In genomic region chr9:41105201-41105643, GRCm38 (mm10) we compare ENCODE assay signal across 8 mouse cellular contexts. TPM values are rescaled to one million over a fixed set of nuclear protein-coding genes. Genes with fewer than 3 reads are reported as not detected.
A peak's percentile ranks its signal among the peaks of the same experiment; 100 is the strongest.
DNase-seq lines count a peak whose midpoint lies in the region; ATAC-seq lines count a peak whose summit lies in the region.

No protein-coding gene starts in this region.

- peak; percentile 21; the same call in 1 of the 2 replicates for ATAC-seq in embryonic facial prominence, embryonic 14.5 days (ENCODE audit: low read depth)
- ATAC-seq in lung, embryonic 16.5 days (ENCODE audit: low read depth): peak; percentile 11; the same call in 1 of the 2 replicates

- peaks cover 31% of the 10 kb centered on the region for H3K4me1 ChIP-seq in embryonic facial prominence, embryonic 14.5 days (ENCODE audit: control insufficient read depth, insufficient read depth, low read length)
- H3K4me1 ChIP-seq in embryonic facial prominence, embryonic 10.5 days: peaks cover 27% of the 10 kb centered on the region
- H3K4me1 ChIP-seq in lung, embryonic 16.5 days (replicated peaks; ENCODE audit: control insufficient read depth, insufficient read depth, low read length): peaks cover 22% of the 10 kb centered on the region
- peaks cover 12% of the 10 kb centered on the region for H3K4me1 ChIP-seq in midbrain, embryonic 10.5 days

- WGBS in embryonic facial prominence, embryonic 14.5 days: 62% methylated on average over 7 of the region's 7 CpGs
- 55% methylated on average over 7 of the region's 7 CpGs for WGBS in embryonic facial prominence, embryonic 10.5 days
- 47% methylated on average over 7 of the region's 7 CpGs for WGBS in lung, embryonic 16.5 days
- 52% methylated on average over 7 of the region's 7 CpGs for WGBS in midbrain, embryonic 10.5 days

- no peaks in the 10 kb centered on the region for H3K9me3 ChIP-seq in embryonic facial prominence, embryonic 14.5 days (ENCODE audit: control insufficient read depth, low read length)
- H3K9me3 ChIP-seq in embryonic facial prominence, embryonic 10.5 days: no peaks in the 10 kb centered on the region
- no peaks in the 10 kb centered on the region for H3K9me3 ChIP-seq in lung, embryonic 16.5 days (ENCODE audit: control insufficient read depth, low read length)
- H3K9me3 ChIP-seq in midbrain, embryonic 10.5 days (replicated peaks): no peaks in the 10 kb centered on the region

- no peak for DNase-seq in embryonic facial prominence, embryonic 14.5 days (ENCODE audit: low spot score)
- no peak for DNase-seq in embryonic facial prominence, embryonic 10.5 days (ENCODE audit: low spot score)
- peak; percentile 45 for DNase-seq in c-Kit-positive CD71-negative TER-119-negative erythroid progenitor cells, embryonic 14.5 days (ENCODE audit: low read depth)
- DNase-seq in spleen, postnatal 36 days (ENCODE audit: low spot score in 2 of 2): peak; percentile 87 to 88
- DNase-seq in right cerebral cortex, postnatal 10 days (ENCODE audit: low spot score in 2 of 2): no peak
- no peak for DNase-seq in midbrain, embryonic 10.5 days (ENCODE audit: low spot score)
- no peak for DNase-seq in adrenal gland, postnatal 25 days

- no peaks in the 10 kb centered on the region for H3K27me3 ChIP-seq in embryonic facial prominence, embryonic 14.5 days (replicated peaks; ENCODE audit: control insufficient read depth, insufficient read depth, low read length)
- no peaks in the 10 kb centered on the region for H3K27me3 ChIP-seq in embryonic facial prominence, embryonic 10.5 days (replicated peaks; ENCODE audit: low read depth, poor library complexity, severe bottlenecking)
- H3K27me3 ChIP-seq in lung, embryonic 16.5 days (ENCODE audit: control insufficient read depth, insufficient read depth, low read depth, low read length): no peaks in the 10 kb centered on the region
- no peaks in the 10 kb centered on the region for H3K27me3 ChIP-seq in midbrain, embryonic 10.5 days (ENCODE audit: low read depth, poor library complexity, severe bottlenecking)

- H3K27ac ChIP-seq in embryonic facial prominence, embryonic 14.5 days (replicated peaks; ENCODE audit: low read depth, low read length): no peak overlapping the region
- no peak overlapping the region; the same call in 1 of the 2 replicates for H3K27ac ChIP-seq in embryonic facial prominence, embryonic 10.5 days (replicated peaks)
- no peak overlapping the region for H3K27ac ChIP-seq in lung, embryonic 16.5 days (ENCODE audit: low read length)
- H3K27ac ChIP-seq in midbrain, embryonic 10.5 days (replicated peaks): no peak overlapping the region

- H3K4me2 ChIP-seq in embryonic facial prominence, embryonic 14.5 days (ENCODE audit: low read depth, low read length): no peak overlapping the region
- H3K4me2 ChIP-seq in lung, embryonic 16.5 days (ENCODE audit: low read depth, low read length): no peak overlapping the region

- H3K9ac ChIP-seq in embryonic facial prominence, embryonic 14.5 days (ENCODE audit: low read depth, low read length): no peak overlapping the region
- no peak overlapping the region for H3K9ac ChIP-seq in lung, embryonic 16.5 days (ENCODE audit: low read length)

- no peaks in the 10 kb centered on the region for H3K36me3 ChIP-seq in embryonic facial prominence, embryonic 14.5 days (ENCODE audit: control insufficient read depth, insufficient read depth, low read length)
- no peaks in the 10 kb centered on the region for H3K36me3 ChIP-seq in embryonic facial prominence, embryonic 10.5 days (replicated peaks)
- no peaks in the 10 kb centered on the region for H3K36me3 ChIP-seq in lung, embryonic 16.5 days (ENCODE audit: control insufficient read depth, insufficient read depth, low read length)
- H3K36me3 ChIP-seq in midbrain, embryonic 10.5 days: no peaks in the 10 kb centered on the region

- no peak overlapping the region for H3K4me3 ChIP-seq in embryonic facial prominence, embryonic 14.5 days (ENCODE audit: low read depth, low read length)
- no peak overlapping the region for H3K4me3 ChIP-seq in embryonic facial prominence, embryonic 10.5 days
- no peak overlapping the region for H3K4me3 ChIP-seq in lung, embryonic 16.5 days (ENCODE audit: low read length)
- H3K4me3 ChIP-seq in midbrain, embryonic 10.5 days: no peak overlapping the region

RNA-seq across cellular contexts. Expression of gene Ubash3b, which starts 56.3 kb away (rescaled TPM):
- 10.5 and 12.1 TPM in 2 replicates for polyA plus RNA-seq in embryonic facial prominence, embryonic 14.5 days (2014; fragmentation: Nextera tagmentation; extraction: Ambion mirVana)
- 6.7 and 7.4 TPM in 2 replicates for polyA plus RNA-seq in embryonic facial prominence, embryonic 10.5 days (2016; fragmentation: Nextera tagmentation; extraction: Ambion mirVana)
- 4.9 and 5.2 TPM in 2 replicates for polyA plus RNA-seq in lung, embryonic 16.5 days (2015; fragmentation: Nextera tagmentation; extraction: Ambion mirVana)
- polyA plus RNA-seq in midbrain, embryonic 10.5 days (2016; fragmentation: Nextera tagmentation; extraction: Ambion mirVana): 5.8 and 6.3 TPM in 2 replicates
- 1.2 and 2.1 TPM in 2 replicates for total RNA-seq in adrenal gland, postnatal 25 days (2021)

Comparison
In these comparisons a context has a peak if more than half of its experiments do, and no peak if none do; other contexts are left out.
1. DNase-seq: peak in c-Kit-positive CD71-negative TER-119-negative erythroid progenitor cells, embryonic 14.5 days (single experiment) and spleen, postnatal 36 days (2 of 2); none in embryonic facial prominence, embryonic 14.5 days (single experiment), embryonic facial prominence, embryonic 10.5 days (single experiment), right cerebral cortex, postnatal 10 days (0 of 2), midbrain, embryonic 10.5 days (single experiment) and adrenal gland, postnatal 25 days (single experiment).